Mouse (Mus musculus) heart, postnatal 4 days (tissue): ENCODE measurements around the gene Sh2d3c. TPM values are rescaled to one million over a fixed set of nuclear protein-coding genes. Genes with fewer than 3 reads are reported as not detected.
A peak's percentile ranks its signal among the peaks of the same experiment; 100 is the strongest.

Source experiments
- DNase-seq: peaks from one replicate; pipeline ENCODE4 v3.0.0; 2021
- total RNA-seq, 2 experiments: library from RNA; stranded (reverse); gene quantifications; 2 replicates each; pipeline ENCODE4 v1.2.3; 2021

Gene Sh2d3c
- total RNA-seq, 2 experiments from 2014 or later, result 38.2 to 41.4 TPM

DNA sequence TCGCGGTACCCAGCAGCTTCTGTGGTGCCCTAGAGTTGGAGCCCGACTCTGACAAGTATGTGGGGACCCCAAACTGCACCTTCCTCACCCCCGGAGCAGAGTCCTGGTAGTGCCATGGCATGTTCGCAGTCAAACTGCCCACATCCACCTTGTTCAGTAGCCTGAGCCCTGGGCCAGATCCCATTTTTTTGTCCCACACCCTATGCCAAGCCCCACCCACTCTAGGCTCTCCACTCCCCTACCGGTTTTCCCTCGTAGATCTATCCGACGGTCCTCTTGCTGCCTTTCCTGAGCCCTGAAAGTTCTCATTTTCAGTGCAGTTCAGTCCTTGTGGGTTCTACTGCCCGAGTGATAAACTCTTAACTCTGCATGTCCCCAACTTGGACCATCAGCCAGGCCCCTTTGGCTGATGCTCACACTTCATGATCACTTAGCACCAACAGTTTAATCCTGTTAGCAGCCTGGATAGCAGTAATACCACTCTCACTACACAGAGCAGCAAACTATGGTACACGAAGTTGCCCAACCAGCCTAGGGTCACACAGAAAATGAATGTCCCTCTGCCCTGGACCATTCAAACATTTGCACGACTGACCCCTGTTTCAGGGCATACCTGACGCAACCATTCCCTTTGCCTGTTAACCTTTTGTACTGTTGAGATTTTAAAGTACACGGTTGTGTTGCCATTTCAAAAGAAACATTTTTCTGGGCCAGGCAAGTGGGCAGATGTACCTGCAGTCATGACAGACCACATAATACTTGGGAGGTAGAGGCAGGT lies 19.7 kb upstream of the Sh2d3c start:
- DNase-seq, result peak; percentile 10

DNA sequence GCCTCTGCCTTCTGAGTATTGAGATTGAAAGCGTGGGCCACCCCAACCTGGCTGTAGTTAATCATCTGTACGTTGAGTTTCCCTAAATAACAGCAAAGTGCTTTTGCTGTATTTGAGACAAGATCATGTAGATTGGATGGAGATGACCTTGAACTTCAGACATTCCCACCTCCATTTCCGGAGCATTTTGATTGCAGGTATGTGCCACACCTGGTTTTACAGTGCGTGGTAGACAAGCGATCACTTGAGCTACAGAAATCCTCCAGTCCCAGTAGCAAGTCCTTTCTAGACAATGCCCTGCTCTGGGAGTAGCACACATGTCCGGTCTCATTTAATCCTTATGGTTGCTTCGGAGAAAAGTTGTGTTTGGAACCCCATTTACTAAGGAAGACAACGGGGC lies 17.8 kb upstream of the Sh2d3c start:
- no peak for DNase-seq

DNA sequence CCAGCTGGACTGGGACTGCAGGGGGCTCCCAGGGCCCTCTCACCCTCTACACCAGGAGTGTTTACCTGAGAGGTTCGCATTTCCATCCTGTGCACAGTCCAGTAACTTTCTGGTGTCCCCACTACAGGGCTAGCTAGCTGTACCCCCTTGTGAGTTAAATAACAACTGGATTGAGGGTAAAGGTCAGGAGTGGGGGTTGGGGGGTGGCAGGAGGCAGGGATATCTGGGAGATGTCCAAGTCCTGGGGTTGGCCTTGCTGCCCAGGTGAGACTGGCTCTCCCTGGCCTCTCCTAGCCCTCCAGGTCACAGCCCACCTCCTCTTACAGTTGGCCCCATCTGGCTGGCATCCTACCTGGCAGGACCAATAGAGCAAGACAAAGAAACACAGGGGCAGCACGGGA lies 16.8 kb upstream of the Sh2d3c start, which contains the start of gene Fpgs:
Fpgs (minus strand) TSS at position 125 of the 401 bp plus-strand sequence.
- no peak for DNase-seq

DNA sequence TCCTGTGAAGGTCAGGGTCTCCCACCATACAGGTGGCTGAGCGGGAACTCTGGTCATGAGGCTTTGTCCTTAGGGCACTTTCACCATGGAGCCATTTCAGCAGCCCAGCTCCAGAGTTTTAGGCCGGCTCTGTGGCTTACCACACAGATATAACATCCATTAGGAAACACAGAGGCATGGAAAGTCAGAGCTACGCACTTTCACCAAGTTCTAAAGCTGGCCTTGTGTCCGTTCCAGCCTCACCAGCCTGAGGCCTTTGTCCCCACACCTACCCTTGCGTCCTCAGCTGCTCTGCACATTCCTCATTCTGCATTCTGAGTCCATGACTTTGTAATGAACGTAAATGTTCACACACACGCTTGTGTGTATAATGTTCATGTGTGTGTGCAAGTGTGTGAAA lies 15.8 kb upstream of the Sh2d3c start:
- no peak for DNase-seq

DNA sequence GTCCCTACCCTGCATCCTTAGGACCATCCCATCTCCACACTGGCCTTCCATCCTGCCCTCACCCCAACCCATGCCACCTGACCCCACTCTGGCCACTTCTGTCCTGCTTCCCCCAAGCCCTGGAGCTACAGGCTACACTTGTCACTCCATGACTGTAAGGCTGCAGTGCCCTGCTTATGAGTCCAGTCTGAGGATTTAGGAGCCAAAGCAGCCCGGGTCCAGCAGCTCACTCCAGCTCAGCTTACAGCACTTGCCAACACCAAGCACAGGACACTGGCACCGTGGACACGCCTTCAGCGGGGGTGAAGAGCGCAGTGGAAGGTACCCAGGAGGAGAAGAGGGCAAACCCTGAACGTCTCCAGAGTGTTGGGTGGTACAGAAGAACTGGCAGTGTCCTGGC lies 13.9 kb upstream of the Sh2d3c start:
- DNase-seq, result peak; percentile 4

DNA sequence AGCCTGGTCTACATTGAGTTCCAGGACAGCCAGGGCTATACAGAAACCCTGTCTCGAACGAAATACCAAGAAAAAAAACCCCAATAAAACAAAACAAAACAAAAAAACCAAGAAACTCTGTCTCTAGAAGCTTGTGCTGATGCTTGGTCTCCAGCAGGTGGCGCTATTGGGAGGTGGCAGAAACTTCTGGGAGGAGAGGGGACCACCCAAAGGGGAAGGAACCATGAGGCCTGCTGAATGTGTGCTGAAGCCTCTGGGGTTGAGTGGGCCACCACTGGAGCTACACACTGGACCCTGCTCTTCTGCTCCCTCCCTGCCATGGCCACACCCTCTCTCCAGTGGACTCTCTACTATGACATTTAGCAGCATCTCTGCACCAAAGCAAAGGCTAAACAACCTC lies 12.2 kb upstream of the Sh2d3c start:
- peak; percentile 84 for DNase-seq

DNA sequence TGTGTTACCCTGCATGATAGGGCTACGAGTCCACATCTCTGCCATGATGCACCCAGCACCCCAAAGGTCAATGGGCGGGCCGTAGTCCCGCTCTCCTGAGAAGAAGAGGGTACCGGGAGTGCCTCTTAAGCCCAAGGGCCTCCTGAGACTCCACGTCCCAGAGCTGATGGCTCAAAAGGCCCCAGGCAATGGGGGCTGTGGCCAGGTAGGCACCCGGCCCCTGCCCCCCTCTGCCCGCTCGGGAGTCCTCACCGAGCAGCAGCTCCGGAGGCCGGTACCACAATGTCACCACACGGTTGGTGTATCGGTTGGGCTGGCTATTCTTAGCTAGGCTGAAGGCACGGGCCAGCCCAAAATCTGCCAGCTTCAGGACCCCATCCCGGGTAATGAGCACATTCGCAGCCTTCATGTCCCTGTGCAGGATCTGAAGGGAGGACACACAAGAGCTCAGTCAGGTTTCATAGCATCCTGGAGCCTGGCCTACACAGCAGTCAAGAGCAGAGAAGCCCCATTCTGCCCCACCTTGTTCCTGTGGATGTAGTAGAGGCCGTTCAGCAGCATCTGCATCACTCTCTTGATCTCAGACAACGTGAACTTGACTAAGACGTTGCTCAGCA lies 11.2 kb upstream of the Sh2d3c start:
- no peak for DNase-seq

DNA sequence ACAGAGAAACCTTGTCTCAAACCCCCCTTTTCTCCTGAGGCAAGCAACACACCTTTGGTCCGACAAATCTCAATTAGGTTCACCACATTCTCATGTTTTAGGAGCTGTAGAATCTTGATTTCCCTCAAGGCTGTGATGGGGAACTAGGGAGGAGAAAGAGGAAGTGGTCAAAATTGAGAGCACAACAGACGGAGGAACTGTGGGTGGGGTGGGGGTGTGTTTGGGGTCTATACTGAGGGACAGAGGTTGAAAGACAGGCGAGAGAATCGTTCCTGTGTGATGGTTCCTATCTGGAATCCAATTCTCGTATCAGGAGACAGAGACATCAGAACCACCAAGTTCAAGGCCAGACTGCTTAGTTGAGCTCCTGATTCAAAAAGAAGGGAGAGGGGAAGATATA lies 10.4 kb upstream of the Sh2d3c start:
- DNase-seq, result no peak

DNA sequence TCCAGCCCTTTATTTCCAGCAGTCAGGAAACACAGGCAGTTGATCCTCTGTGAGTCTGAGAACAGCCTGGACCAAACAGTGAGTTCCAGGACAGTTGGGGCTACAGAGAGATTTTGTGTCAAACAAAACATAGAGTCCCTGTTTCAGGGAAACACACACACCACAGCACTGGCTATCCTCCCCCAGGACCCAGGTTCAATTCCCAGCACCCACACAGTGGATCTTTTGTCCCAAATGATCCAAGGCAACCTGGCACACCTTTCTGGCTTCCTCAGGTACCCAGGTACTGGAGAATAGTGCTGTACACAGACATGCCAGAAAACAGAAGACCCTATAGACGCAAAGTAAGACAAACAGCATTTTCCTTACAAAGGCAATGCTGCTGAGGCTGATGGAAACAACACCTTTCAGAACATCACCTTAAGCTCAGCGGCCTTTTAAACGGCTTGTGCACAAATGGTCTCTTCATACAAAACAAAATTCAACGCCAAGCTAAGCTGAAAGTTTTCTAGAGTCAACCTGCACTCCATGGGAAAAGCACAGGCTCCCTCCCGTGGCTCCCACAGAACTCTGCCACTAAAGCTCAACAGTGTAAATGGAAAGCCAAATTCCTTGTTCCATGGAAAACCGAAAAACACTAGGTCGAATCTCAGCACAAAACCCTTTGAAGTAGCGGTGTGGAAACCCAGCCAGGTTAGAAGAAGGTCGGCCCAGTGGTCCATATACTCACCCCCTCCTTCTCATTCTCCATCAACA lies 9.4 kb upstream of the Sh2d3c start:
- no peak for DNase-seq

DNA sequence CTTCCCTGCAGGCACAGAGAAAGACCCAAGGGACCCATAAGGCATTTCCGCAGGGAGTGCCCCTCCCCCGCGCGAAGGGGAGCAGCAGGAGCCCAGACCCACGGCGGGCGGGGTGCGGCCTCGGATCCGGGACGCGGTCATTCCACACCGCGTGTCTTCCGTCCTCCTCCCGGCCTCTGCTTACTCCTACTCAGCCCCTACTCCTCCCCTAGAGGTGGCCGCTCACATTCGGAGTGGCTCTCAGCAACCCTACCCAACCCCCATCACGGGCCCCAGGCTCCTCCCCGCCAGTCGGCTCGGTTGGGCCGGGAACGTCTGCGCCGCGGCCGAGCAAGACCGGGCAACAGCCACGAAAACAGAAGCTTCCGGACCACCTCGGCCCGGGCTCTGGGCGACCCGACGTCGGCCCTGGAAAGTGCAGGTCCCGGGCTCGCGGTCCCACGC lies 8.7 kb upstream of the Sh2d3c start:
- DNase-seq, result peak; percentile 83

DNA sequence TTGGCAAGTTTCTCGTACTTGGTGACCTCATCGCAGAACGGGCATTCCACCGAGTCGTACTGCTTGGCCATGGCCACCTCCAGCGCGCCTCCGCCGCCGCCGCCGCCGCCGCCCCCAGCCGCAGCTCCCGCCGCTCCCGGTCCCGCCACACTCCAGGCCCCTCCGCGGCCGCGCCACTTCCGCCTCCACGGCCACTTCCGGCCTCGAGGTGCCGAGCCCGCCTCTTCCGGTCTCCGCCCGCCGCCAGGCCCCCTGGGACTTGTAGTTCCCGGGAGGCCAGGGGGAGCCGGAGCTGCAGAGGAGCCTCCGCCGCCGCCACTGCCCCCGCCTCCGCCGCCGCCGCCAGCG lies 8.3 kb upstream of the Sh2d3c start:
- peak; percentile 97 for DNase-seq

DNA sequence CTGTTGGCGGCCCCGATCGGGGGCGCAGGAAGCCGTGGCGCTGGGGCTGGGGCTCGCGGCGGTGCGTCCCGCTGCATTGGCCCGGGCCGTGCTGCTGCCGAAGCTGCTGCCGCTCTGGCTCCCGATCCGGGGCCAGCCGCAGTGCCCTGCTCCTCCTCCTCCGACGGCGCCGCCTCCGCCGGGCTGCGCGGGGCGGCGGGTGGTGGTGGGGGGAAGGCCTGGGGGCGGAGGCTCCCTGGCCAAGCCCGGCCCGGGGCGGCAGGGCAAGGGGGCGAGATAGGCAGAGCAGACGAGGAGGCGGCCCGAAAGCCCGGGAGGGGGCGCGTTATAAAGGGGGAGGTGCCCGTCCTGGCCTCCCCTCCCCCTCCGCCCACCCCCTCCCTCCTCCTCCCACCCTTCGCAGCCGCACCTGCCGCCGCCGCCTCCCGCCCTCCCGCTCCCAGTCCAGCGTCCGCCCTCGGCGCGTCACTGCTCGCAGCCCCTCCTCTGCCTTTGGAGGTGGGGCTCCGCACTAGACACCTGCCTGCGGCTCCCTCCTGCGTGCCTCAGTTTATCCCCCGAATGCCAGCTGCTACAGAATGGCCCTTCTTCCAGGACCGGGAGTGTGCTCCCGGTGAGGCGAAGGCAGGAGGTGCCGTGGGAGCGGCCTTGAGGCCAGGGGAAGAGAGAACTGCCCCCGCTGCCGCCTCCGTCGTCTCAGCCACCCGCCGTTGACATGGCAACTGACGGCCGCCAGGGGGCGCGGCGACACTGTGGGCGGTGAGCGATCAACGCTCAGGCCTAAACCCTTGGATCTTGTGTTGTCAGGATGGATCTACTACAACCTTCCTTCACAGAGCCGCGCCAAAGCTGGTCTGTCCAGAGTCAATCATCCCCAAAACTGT lies 7.7 kb upstream of the Sh2d3c start, which contains the start of gene Cdk9:
Cdk9 (minus strand) TSS at position 143 of the 884 bp plus-strand sequence.
- DNase-seq, result peak; percentile 96

DNA sequence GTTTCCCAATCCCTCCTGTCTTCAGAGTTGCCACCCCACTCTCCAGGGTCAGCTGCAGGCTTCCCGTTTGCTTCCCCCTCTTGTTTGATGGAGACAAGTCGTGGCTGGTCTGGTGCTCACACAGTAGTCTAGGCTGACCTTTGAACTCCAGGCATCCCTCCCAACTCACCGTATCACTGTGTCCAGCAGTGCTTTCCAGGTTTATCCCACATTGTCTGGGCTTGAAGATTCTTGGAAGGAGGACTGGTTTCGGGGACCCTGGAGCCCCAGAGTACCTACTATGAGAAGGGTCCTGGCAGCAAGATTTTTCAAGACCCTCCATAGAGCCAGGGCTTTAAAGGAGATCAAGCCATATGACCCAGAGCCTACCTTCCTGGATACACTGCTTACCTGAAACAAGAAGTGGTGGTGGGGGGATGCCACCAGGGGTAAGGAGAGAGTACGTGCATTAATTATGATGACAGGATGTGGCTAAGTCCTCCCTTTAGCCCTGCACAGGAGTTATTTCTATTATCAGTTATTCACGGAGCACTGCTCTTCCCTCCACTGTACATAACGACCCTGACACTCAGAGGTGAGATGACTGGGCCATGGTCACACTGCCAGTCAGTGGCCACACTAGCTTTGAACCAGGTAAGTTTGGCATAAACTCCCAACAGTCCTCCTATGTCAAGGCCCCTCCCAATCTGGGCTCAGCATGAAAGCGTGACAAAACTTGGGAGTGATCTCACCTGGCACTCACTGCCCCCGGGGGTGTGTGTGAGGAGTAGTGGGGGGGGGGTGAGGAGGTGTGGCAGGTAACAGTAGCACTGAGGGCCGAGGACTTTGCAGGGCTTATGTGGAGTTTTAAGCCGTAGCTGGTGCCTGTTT lies 6.5 kb upstream of the Sh2d3c start:
- DNase-seq, result no peak

DNA sequence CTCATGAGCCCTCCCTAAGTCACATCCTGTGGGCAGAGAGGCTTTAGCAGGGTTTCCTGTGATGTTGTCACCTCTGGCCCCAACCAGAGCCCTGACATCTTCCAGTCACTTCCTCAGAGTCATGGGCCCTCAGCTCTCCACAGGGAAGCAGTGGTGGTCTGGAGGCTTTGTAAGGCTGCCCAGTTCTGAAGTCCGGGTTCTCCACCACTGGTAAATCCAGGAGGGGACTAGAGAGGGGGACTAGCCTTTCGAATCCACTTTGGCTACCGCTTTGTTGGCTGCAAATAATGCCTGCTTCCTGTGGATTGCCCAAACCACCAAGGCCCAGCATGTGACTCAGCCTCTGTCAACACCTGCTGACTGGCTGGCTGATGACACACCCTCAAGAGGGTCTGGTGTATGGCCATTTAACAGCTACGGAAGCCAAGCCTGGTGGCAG lies 5.8 kb upstream of the Sh2d3c start:
- DNase-seq, result peak; percentile 45

DNA sequence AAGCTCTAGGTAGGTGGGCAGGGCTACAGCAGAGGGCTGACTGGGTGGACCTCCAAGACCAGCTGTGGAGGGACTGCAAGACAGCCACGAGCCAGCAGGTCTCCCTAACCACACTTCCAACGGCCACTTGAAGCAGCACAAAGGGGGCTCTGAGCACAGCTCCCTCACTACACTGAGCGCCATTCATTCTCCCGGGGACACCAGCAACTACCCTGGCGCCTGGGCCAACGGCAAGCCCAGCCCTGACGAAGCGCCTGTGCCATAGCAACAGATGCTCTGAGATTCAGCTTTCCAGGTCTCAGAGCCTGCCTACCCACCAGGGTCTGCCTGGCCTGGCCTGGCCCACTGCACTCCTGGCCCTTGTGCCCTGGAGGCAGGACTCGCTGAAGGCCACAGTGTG lies 2.1 kb upstream of the Sh2d3c start:
- no peak for DNase-seq

DNA sequence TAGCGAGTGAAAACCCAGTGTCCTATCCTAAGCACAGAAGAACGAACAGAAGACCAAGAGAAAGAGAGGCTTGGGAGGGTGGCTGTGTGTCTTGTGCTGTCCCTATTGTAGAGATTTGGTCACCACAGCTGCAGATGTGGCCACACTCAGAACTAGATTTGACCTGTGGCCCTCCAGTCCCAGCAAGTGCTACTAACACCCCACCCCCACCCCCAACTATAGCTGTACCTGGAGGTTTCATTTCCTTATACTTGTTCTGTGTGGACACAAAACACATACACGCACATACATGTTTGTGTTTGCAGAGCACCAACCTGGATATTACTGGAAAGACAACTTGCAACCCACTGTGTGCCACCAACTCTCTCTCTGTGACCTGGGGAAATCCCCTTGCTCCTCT lies 802 bp upstream of the Sh2d3c start:
- no peak for DNase-seq

DNA sequence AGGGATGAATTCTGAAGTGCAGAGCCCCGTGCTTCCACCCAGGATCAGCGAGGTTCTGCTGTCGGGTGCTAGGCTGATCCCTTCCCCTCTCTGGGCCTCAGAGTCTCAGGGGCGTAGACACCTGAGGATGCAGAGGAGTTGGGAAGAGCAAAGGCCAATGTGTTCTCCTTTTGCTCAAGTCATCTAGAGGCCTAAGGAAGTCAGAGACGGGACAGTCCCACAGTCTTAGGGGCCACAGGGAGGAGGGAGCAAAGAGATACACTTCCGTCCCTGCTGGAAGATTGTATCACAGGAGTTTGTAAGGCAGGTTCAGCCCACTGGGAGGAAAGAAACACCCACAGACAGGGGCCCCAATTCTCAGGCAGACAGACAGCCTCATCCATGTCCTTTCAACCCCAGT lies 1.2 kb downstream of the Sh2d3c start:
- no peak for DNase-seq

DNA sequence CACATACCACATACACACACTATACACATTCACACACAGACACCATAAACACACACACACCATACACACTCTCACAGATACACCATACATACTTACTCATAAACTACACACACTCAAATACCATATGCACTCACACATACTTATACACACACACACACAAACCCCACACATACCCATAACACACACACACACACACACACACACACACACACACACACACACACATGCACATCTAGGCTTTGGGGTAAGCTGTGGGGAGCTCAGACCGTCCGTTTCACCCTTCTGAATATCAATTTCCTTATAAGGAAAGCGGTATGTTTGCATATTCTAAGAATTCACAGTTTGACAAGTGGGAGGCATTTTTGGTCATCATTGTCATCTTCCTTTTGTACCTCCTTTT lies 1.7 kb downstream of the Sh2d3c start:
- DNase-seq, result no peak

DNA sequence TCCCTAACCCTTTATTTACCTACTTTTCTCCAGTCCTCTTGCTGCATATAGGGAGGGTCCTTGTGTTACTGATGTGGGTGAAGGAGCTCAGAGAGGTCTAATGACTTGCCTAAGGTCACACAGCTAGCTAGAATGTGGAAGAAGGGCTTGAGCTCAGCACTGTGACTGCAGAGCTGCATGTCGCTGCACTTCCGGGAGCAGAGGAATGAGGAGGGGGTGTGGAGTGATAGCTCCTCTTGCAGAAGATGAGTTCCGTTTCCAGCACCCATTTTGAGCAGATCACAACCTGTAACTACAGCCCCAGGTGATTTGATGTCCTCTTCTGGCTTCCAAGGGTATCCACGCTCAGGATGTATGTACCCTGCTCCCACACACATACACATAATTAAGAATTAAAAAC lies 3.3 kb downstream of the Sh2d3c start:
- DNase-seq, result no peak

DNA sequence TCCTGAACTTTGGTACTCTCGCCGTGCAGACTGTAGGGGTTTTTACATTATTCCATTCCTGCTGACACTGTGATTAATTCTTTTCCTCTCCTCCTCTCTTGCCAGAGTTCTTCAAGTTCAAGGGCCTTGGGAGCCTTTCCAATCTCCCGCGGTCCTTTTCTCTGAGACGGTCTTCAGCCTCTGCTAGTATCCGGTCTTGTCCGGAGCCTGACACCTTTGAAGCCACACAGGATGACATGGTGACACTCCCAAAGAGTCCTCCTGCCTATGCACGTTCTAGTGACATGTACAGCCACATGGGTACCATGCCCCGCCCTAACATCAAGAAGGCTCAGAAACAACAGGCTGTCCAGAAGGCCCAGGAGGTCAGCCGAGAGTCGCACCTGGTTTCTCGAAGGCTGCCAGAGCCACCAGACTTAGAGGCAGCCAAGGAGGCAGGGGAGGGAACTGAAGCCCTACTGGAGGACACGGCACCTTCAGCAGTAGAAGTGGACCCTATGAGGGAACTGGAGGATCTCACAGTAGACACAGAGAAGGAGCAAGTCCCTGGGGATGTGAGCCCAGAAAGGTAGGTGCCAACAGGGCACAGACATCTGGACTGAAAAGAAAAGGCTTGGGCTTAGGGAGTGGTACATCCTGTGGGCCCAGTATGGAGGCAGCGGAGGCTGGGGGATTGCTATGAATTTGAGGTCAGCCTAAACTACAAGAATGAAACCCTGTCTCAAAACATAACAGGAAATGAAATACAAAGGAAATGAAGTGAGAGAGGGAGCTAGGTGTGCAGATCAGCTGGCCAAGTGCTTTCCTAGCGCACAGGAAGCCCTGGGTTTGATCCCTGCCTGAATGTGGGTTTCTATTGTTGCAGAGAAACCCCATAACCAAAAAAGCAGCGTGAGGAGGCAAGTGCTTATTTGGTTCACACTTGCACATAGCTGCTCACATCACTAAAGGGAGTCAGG lies 4.3 kb downstream of the Sh2d3c start:
- DNase-seq, result no peak
